Mouse (Mus musculus): ENCODE results near the gene Sco1.
"Not testable (repeated sequence)": the region's sequence is repeated elsewhere in the genome, so short reads cannot be mapped to it uniquely, and the experiment has no call there.

The Sco1 gene

DNA sequence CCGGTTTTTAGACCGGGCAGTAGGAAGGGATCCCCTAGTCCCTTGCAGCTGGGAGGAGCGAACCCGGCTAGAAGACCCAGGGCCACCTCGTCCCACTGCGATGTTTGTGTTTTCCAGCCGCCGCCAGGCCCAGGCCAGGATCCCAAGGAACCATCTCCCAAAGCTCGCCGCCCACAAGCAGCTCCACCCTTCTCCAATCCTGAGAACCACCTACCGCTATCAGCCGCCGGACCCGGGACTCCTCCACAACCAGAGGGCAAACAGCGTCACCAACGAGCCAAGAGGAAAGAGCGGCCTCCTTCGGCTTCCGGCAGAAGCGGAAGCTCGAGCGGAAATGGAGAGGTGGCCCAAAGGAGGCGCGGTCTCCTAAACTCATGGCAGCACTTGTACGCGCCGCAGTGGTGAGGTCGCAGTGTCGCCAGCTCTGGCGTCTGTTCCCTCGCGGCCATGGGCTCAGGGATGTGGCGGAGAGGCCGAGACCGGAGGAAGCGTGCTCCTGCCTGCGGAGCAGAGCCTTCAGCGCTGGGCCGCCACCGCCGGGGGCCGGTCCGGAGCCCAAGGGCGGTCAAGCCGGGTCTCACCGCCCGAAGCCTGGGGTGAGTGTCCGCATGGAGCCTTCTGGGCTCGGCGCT, at the start of gene Sco1, which contains the start of gene Adprm:
Gene Sco1 (plus strand): TSS at position 350 of the 632 bp plus-strand sequence.
Gene Adprm (minus strand): TSS at position 274 of the 632 bp plus-strand sequence.
- peak; percentile 74 to 79 for DNase-seq

DNA sequence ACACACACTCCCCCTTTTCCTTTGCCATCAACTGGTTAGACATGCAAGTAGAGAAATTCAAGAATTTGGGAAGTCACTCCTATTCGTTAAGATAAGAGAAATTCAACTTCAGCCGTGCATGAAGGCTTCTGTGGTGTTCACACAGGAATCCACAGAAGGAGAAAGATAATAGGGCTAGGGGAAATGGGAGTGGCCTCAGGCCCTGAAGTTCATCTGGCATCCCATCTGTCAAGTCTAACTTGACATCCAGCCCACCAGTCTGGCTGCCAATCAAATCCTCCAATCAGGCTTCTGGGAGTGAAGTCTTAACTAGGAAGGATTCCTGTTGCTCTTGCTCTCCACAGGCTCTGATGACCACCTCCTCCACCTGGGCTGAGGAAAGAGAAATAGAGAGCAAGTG, 49.6 kb upstream of the Sco1 start:
- no peak for DNase-seq

DNA sequence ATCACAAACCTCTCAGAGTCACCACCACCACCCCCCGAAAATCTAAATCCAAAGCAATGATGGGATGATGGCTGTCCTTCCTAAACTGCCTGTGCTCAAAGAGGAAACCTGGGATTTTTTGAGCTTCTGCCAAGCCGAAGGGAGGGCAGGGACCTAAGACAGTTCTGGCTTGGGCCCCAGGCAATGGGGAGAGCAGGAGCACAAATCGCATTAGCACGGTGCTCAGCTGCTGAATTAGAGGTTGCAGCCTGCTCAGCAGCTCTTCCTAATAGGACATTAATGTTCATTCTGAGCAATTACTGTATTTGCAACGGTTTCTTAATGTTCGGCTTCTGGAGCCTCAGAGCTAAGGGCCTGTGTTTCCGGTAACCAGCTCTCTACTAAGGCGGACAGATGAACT, 44.5 kb upstream of the Sco1 start:
- DNase-seq, result no peak

DNA sequence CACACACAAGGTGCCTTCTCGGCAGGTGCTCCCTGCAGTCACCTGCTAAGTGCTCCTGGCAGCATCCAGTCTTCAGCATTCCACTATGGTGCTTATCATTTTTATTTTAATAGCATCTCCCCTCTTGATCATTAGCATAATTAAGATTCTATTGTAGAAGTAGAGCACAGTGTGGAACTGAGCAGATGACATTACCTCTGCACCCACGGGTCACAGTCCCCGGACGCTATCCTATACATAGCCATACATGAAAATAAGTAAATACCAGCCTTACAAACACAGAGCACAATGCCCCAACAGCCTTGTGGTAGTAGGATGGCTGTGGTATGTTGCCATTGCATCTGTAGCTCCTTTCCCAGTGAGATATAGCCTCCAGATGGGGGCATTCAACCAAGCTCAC, 43.9 kb upstream of the Sco1 start:
- DNase-seq, result no peak

DNA sequence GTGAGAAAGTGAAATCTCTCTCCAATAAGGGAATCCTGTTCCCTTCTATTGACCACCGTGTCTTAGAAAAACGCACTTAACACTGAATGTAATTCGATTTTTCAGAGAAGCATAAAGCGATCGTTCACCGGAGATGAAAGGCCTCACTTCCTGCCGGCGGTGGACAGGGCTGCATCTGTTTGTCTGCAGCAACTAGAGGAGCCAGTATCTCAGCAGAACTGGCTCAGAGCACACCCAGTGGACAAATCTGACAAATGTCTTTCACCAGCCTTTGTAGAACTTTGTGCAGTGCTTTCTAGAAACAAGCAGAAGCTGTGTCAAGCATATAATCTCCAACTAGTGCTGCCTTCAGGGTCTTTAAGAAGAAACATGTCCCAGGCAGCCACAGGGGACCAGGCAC, 42.0 kb upstream of the Sco1 start:
- DNase-seq, result no peak

DNA sequence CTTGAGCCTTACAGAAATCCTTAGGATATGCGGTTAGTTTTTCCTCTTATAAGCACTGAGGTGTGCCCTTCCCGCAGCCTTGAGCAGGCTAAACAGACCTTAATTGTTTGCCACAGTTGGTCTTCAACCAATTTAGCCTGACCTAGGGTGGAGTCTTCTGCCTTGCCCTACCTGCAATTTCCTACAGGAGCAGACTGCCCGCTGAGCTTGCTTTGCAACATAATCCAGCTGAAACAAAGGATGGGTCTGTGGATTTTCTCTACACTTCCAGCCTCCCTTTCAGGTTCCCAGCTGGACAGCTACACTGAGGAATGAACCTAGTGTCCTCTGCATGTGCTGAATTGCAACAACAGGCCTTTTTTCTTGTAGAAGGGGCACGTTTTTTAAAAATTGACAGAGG, 40.8 kb upstream of the Sco1 start:
- DNase-seq, result no peak

DNA sequence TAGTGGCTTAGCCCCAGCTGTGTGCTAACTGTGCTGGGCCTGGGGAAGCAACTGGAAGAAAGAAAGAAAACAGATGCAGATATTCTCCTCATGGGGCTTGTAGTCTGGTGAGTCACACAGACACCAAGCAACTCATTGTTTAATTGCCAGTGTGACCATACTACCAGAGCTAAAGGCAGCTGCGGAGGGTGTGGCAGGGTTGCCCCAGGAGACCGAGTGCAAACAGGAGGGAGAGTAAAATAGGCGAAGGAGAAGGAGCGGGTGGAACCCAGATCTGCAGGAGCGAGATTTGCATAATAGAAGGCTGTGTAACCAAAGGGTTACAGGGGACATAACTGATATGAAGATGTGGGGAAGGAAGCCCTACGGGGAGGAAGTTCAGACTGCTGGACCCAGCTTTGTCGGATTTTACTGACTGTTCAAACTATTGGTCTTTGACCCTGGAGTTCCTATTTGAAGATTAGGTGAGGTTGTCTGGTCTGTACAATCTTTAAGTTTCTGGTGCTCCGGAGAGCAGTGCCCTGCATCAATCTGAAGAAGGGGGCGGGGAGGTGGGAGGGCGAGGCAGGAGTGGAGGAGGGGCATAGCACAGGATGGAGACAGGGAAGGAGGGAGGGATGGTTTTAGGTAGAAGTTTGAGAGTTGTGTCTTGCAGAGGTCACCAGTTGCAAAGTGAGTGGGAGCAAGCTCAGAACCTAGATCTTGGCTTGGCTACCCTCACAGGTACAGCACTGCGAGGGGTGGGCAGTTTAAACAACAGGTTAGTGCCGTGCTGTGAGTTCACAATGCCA, 34.5 kb upstream of the Sco1 start:
- no peak for DNase-seq

DNA sequence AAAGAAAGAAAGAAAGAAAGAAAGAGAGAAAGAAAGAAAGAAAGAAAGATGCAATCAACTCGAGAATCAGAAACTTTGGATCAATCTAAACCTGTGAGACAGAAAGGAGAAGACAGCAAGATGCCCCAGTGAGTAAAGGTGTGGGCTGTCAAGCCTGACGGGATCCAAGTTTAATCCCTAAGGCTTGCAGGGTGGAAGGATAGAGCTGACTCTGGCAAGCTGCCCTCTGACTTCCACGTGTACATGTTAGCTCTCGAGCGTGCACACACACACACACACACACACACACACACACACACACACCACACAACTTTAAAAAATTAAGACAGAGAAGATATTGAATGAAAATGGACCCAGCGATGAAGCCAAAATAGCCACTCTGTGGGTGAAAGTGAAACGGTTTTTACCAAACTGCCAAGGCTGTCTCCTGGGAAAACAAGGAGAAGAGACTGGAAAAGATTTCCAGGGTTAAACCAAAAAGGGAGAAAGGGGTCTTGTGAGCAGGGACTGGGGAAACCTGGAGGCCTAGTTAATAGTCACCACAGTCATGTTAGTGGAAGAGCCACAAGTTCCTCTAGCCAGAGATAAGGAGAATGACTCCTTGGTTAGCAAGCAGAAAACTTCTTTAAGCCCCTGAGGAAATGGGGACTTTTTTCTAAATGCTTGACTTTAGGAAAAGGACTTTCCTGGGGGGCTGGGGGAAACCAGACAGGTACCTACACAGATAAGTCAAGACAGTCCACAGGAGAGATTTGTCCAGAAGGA, 32.6 kb upstream of the Sco1 start:
- no peak for DNase-seq

DNA sequence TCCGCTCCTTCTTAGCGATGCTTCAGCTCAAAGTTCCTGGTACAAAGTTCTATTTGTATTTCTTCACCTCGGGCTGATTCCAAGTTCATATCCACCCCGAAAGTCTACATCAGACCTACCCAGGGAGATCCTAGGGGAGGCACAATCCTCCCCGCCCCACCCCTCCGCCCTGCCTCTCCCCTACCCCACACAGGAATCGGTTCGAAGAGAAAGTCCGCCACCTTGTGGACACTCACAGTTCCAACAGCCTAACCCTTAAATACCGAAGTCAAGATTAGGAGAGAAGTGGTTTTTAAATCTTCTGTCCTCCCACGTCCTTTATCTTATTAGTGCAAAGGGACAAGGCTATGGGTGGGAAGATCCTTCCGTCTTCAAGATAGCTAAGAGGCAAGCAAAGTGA, 31.5 kb upstream of the Sco1 start:
- peak in 1 of 2 experiments; percentile 9 for DNase-seq

DNA sequence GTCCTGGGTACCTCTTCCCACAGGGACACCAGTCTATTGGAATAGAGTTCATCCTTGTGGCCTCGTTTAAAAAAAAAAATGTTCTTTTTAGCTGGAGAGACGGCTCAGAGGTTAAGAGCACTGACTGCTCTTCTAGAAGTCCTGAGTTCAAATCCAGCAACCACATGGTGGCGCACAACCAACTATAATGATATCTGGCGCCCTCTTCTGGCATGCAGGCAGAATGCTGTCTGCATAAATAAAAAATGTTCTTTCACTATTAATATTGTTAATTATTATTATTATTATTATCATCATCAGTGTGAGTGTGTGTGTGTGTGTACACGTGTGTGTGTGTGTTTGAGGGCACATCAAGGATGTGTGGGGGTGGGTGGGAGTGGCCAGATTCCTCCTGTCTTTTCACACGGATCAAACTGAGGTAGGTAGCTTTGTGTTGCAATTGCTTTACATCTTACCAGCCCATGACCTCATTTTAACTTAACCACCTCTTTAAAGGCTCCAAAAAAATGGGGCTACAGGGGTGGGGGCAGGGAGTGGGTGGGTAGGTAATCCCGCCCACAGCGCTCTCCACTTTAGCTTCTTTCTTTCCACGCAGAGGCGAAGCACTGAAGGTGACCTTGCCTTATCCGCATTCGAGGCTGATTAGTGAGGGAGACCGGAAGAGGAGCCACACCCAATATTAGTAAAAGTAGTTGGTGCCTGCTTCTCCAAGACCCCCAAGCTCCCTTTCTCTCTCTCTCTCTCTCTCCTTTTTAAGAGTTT, 29.9 kb upstream of the Sco1 start:
- no peak for DNase-seq

DNA sequence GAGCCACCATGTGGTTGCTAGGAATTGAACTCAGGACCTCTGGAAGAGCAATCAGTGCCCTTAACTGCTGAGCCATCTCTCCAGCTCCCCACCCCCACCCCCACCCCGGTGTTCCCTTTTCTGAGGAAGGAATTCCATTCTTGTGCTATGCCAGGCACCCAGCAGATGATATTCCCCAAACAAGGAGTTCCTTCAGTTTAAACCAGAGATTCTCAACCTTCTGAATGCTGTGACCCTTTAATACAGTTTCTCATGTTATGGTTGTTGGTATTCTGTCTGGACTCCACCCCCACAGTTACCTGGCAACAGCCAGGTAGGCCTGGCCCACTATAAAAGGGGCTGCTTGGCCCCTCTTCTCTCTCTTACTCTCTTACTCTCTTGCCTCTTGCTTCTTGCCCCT, 29.3 kb upstream of the Sco1 start:
- DNase-seq, result not testable (repeated sequence)

DNA sequence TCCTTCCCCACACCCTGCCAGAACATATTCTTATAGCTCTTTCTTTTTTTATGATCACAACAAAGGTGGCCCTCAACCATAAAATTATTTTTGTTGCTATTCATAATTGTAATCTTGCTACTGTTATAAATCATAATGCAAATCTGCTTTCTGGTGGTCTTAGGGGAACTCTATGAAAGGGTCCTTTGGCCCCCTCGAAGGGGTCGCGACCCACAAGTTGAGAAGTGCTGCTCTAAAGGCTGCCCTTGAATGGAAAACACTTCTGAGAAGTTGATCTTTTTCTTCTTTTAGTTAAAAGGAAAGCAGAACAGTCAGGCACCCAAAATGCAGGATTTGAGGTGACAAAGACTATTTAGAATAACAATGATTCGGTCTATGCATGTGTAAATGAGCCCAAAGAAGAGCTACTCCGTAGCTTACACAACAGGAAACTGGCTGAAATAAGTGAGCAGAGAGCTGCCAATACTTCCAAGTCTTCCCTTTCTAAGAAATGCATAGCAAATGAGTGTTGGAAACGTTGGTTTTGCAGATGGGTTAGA, 28.6 kb upstream of the Sco1 start:
- no peak for DNase-seq

DNA sequence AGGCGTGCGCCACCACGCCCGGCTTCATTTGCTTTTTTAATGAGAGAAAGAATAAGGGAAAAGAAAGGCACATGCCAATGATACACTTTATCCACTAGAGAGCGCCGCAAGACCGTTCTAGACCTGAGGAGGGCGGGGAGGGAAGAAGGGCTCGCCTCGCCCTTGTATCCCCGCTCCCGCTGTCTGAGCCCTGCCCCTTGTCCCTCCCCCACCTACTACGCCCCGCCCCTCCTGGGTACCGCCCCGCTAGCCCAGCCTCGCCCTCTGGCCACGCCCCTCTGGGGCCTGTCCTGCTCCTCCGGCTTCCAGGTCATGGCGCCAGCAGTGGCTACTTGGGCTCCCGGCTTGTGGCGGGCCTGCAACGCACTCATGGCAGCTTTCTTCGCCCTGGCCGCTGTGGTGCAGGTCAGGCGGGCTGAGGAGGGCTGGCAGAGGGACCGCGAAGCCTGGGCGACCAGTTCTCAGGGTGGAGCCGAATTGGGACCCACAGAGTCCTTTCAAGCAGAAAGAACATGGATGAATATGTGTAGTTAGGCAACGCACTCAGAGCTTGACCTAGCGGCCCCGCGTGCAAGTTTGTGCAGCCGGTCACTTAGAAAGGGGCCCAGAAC, 27.5 kb upstream of the Sco1 start, which contains the start of gene Tmem220:
Gene Tmem220 (plus strand): TSS at position 288 of the 611 bp plus-strand sequence.
- peak; percentile 85 to 86 for DNase-seq

DNA sequence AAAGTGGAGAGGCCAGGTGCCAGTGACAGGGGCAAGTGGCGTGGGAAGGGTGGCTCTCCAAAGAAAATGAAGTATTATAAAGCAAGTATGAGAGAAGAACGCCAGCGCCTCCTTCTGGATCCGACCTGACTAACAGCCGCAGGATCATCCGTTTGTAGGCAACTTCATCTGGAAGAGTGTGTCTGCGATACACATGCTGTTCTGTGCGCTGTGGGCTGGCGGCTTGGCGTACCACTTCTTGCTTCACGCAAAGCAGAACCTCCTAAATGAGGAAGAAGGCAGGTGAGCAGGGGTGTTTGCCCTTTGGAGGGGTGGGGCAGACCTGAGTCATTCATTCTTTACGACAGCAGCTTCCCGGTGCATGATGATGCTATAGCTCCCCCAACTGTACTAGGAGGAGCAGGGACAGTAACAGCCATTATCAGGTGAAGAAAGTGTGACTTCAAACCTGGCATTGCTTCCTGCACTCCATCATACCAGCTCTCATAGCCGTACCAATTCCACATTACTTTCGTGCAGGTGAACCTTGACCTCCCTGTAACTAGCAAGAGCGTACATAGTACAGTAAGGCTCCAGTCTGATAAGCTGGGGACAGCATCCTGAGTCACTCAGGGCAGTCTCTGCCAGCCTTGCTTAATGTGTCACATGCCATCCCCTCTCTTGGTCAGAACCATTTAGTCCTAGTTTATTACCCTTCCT, 21.4 kb upstream of the Sco1 start:
- no peak for DNase-seq

DNA sequence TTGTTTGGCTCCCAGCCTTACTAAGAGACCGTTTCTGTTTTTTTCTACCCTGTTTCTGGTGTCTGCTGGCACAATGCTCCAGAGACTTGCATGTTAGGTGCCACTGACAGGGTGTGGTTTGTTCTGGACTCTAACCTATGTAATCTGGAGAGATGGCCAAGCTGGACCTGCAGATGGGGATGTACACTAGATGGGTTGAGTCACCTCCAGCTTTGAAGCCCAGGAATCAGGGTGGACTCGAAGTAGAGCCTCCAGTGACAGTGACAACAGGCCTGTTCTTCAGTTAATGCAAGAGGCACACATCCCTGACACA, 20.9 kb upstream of the Sco1 start:
- DNase-seq, result no peak

DNA sequence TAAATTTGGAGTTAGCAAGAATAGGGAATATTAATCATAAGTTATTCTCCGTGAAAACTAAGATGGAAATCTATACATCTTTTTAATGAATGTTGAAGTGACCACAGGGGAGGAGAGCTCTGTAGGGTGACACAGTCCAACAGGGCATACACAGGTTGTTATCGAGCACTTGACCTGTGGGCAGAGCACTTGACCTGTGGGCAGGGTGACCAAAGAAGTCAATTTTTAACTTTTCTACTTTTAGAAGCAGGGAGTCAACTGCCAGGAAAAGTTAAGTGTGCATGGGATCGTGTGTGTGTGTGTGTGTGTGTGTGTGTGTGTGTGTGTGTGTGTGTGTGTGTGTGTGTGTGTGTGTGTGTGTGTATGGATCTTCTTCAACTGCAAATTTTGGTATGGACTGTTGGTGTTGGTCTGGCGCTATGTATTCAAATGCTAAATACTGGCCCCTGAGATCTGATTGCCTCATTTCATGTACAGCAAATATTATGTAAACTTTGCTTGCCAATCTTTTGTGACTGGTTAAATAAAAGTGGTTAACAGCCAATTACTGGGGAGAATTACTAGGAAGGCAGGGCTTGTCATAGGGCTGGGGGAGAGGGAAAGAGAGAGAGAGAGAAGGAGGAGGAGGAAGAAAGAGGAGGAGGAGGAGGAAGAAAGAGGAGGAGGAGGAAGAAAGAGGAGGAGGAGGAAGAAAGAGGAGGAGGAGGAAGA, 17.5 kb upstream of the Sco1 start:
- no peak for DNase-seq

DNA sequence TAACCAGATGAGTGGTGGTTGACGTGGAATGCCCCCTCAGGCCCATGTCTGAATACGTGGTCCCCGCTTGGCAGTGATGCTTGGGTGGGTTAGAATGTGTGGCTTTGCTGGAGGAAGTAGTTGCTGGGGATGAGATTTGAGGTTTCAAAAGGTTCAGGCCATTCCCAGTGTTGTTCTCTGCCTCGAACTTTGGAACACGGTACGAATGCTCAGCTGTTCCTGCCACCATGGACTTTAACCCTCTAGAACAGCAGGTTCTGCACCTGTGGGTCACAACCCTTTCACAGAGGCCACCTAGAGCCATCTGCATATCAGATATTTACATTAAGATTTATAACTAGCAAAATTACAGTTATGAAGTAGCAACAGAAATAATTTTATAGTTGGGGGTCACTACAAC, 16.2 kb upstream of the Sco1 start:
- no peak for DNase-seq

DNA sequence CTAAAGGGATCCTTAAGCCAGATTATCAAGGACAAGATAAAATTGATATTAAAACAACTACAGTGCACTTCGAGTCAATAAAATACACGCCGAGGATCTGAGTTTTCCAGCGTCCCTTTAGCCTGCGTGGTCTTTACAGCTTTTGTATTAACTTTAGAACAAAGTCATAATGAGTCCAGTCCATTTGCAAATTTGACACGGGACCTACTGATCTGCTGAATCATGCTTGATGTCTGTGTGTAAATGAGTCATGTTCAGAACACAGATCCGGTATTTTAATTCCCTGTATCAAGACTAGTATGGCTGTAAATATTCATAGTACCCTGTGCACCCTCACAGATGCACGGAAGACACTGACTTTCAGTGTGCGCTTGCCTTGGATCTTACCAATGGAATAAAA, 15.6 kb upstream of the Sco1 start:
- DNase-seq, result no peak

DNA sequence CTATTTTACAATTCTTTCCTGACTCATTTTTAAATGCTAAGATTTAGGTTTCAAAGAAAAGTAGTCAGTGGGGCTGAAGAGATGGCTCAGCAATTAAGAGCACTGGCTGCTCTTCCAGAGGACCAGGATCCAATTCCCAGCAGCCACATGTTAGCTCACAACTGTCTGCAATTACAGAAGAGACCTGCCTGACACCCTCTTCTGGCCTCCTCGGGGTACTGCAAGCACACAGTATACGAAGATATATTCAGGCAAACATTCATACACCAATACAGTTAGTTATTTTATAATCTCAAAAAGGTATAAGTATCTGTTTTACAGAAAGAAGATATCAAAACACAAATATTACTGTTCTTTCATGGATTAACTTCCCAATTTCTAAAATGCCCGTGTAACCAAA, 12.7 kb upstream of the Sco1 start:
- no peak for DNase-seq

DNA sequence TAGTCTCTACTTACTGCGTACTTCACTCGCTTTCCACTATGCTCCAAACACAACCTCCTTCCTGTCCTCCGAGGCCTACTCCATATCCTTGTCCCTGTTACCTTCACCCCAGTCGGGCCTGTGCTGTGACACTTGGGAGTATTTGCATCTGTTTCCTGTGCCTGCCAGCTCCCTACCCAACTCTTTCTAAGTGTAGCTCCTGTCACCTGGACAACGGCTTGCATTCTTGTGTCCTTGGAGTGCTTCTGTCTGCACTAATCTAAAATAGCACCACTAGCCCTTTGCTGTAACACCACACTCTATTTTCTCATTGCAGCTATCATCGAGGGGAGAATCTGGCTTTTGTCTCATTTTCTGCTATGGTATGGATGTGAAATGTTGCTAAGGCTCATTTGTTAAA, 12.0 kb upstream of the Sco1 start:
- no peak for DNase-seq

DNA sequence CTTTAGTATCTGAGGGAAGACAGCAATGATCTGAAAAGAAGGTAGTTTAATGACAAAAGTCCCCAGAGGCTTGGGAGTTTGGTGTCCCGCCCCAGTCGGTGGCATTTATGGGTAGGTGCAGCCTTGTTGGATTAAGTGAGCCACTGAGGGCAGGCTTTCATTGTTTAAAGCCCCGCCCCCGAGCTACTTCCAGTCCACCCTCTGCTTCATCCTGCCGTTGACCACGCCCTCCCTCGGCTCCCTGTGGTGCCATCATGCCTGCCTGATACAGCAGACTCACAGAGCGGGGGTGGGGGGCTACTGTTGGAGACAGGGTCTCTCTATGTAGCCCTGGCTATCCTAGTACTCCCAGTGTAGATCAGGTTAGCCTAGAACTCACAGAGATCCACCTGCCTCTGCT, 9.5 kb upstream of the Sco1 start:
- DNase-seq, result no peak
